Mouse (Mus musculus) adrenal gland, adult 2 months (tissue): Measurements from ENCODE around the gene Pparg. TPM values are rescaled to one million over a fixed set of nuclear protein-coding genes. Genes with fewer than 3 reads are reported as not detected.

Source experiments
- DNase-seq: peaks from one replicate; pipeline ENCODE4 v3.0.0; 2021
- polyA plus RNA-seq: library from polyadenylated mRNA; depleted of rRNA; stranded (reverse); fragments of >200 nt; gene quantifications from 2 replicates; pipeline ENCODE4 v1.2.3, GENCODE M21; 2012
- total RNA-seq, 2 experiments: library from RNA; stranded (reverse); gene quantifications; 2 replicates each; pipeline ENCODE4 v1.2.3; 2021

Pparg gene
- total and polyA plus RNA-seq, 3 experiments, result 16.3 to 86.1 (median 77.8) TPM

DNA sequence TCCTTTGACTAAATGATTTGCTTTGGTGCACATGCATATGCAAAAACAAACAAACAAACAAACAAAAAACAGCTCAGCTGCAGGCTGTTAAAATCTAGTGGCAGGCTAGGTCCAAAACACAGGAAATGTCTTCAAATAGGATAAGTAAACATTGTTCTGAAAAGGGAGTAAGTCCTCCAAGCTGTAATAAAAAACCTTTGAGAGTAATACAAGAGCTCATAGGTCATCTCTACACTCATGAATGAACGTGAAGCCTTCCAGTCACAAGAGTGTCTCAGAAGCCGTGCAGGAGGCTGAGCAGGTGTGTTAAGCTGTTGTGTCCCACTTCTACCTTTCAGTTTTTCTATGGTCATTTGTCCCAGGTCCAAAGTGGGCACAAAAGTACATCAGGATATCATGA, 102.6 kb downstream of the Pparg start:
- no peak for DNase-seq

DNA sequence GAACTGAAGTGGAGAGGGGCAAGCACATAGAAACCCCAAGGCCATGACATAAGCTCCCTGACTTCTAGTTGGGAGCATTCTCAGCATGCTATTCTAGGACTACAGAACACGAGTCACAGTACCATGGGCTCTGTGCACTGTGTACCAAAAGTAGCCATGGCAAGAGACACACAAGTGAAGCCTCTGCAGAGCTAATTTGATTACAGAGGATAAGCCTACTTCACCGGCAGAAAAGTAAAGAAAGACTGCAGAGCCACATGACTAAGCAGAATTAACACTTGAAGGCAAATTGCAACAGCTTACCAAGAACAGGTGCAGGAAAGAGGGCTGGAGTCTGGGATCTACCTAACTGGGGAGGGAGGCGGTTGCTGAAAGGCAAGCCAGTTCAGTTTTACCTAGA, 103.9 kb downstream of the Pparg start:
- DNase-seq, result no peak

DNA sequence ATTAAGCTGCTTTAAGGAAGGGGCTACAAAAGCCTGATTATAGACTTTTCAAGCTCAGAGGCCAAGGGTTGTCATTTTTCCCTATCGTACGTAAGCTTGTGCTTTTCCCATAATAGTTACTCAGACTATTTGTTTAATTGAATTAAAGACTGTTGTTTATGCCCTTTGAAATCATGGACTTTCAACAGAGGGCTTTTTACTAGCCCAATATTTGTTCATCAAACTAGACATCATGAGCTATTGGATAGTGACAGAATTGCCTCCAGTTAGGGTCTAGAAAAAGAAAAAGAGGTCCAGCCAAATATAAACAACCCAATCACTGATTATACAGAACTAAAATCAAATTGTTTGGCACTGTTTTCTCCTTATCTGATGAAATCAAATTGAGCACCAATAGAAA, 104.7 kb downstream of the Pparg start:
- DNase-seq, result no peak

DNA sequence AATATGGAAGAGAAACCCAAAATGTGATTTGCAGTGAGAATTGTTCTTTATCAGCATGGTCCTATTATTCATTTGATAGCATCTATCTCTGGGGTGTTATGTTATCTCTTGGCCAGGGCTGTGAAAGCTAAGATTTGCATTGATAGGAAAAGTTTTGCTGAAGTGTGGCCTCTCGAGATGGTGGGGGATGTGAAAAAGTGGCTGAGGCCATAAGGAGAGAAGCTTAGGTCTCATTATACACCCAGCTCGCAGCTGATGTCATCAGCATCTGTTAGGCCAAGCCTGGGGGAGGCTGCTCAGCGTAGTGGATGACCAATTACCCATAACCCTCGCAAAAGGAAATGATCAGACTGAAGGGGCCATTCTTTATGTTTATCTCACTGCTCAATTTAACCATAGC, 105.1 kb downstream of the Pparg start:
- DNase-seq, result no peak

DNA sequence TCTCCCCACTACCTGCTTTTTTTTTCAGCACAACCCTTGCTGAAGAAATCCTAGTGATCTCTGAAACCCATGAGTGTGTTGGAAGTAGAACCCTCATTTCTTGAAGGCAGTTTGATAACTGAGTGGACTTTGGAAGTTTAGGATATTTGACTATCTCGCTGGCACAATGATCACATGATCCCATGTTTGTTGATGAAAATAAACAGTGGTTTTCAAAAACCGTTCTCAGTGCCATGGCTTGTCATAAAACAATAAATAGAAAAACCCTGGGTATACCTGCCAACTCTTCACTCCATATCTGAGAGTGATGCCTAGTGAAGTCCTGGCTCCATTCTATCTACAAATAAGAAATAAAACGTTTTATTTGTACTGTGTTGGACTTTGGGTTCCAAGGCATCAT, 105.8 kb downstream of the Pparg start:
- no peak for DNase-seq

DNA sequence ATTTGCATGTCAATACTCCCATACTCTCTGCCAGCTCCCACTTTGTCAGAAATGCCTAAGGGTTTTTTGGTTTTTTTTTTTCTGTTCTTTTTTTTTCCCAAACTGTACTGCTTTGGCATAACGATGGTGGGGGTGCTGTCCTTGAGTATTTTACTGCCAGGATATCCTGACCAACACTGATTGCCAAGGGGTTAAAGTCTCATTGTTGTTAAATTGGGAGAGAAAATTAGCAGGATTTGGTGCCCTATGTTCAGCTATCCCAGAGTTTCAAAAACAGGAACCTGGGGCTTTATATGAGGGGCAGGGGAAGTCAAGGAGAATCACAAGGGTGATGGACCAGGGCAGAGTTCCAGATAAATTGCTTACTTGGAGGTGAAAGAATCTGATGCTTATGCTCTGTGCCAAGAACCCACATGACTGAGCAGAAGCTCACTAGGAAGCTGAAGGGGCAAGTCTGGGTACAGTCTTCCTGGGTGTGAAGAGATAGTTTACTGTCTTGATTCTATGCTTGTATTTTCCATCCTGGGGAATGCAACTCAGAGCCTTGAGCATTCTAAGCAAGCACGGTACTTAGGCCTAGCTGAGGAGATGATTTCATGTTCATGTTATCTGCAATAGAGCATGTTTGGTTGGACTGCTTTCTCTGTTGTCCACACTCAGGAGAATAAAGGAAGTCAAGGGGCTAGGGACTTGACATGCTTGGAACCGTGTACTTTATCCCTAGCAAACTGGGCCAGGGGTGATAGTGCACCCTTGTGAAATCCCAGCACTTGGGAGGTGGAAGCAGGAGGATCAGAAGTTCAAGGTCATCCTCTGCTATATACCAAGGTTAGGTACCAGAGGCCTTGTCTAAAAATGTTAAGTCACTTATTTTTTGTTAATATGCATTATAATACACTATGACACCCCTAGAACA, 109.2 kb downstream of the Pparg start:
- DNase-seq, result no peak

DNA sequence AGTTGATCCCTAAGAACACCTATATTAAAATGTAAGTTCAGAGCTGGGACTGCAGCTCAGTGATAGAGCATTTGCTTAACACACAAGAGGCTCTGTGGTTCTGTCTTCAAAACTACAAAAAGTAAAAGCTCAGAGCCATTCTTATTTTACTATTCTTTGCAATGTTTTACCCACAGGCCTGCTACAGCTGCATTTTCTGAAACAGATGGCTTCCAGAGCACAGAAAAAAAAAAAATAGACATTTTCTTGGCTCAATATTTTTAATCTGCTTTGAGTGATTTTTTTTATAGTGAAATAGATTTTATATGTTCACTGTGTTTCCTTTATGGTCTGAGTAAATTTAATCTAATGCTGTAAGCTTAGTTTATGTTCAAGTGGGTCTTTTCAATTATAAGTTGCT, 111.2 kb downstream of the Pparg start:
- DNase-seq, result no peak

DNA sequence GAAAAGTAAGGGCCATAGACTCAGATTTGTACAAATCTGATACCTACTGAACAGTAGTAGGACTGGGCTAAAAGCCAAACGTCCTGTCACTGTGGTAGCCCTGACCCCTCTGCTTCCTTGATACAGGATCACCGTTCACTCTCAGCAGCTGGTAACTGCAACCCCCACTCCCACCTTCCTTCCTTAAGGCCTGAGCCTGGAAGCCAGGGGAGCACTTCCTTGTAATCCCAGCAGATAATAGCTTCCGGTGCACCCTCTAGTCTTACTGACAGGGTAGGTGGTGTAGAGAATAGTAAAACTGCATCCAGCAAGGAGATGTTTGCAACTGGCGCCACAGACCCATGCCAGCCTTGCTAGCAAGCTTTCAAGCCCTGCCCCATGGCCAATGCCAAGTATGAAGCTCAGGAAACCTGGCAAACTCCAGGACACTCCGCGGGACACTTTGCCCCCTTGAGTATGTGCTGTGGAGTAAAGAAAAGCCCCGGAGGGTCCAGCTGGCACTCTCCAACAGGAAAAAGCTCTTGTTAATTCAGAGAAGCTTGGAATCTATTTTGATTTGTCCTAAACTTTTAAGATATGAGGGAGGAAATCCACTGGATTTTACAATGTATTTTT, 116.4 kb downstream of the Pparg start:
- peak; percentile 54 for DNase-seq

DNA sequence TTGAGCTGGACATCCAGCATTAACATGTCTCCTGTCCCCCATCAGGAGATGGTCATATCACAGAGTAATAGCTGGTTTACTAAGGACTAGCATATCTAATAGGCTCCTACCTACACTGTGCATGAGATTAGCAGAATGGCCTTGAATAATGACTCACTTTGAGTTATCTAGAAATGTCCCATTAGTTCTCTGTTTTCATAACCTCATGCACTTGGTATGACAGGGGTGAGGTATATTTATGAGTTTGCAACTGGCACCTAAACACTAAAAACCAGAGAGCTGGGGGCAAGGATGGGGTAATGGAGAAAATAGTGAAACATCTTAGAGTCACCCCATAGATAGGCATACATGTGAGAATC, 119.2 kb downstream of the Pparg start:
- DNase-seq, result no peak

DNA sequence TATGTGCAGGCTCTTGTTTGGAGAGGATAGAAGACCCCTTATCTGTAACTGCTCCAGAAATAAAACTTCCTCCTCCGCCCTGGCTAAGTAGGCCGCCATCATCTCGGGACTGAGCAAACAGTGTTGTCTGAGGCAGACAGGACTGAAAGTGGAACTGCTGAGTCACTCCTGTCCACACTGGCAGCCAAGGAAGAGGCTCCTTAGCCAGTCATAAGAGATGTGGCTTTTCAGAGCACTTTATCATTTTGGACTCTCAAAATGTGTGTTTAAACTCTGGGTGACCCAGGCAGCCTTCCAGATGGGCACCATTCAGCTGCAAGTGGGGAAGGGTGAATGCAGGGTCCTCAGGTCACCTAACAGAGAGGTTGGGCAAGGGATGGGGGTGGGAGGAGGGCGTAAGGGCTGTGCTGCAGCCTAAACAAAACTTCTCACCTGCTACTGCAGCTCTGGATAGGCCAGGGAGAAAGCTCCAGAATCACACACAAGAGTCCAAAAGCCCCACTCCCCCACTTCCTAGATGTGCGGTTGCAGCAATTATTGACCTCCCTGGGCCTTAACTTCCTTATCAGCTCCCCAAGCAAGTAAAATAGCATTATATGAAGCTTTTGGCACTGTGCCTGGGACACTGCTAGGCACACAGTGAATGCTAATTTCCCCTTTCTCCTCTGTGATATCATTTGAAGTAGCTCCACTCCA, 119.7 kb downstream of the Pparg start:
- peak; percentile 82 for DNase-seq

DNA sequence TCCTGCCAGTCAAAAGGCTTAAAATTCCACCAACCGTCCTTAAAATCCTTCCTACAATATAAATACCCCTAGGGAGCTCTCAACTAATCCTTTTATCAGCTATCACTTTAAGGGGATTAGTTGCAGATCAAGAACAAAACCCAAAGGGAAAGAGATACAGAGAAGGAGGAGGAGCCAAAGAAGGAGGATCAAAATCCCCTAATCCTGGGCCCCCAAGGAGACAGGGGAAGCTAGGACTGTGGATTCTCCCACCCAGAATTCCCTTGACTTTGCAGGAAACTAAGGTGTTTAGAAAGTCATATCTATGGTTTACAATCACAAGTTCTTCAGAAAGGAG, 120.2 kb downstream of the Pparg start:
- no peak for DNase-seq

DNA sequence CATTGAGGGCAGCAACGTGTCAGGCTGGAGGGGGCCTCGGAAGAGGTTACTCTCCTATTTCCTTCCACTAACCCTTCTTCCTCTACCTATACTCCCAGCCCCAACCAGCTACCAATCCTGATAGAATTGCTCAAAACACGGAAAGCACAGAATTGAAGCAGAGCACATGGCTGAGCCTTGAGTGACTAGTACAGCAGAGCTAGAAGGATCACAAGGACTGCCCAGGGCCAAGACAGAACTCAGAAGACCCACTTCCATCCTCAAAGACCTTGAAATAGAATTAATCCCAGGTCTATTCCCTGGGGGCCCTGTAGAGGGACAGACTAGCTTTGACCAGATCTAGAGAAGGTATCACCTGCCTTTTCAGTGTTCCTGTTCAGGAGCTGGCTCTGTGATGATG, 120.9 kb downstream of the Pparg start:
- DNase-seq, result no peak

DNA sequence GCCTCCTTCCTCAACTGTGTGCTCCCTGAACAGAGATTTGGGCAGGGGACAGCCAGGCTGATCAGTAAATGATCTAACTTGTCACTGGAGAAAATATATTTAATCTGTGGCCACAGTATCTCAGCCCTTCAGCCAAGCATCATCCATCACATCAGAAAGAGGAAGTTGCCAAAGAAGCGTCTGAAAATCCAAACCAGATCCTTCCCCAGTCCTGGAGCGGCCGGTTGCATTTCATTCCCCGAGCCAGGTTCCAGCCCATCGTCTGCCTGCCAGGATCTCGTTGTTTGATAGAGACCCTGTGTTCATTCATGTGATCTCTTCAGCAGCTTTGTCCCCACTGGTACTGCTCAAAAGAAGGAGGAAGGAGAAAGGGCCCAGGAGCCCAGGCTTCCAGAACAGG, 124.9 kb downstream of the Pparg start:
- DNase-seq, result peak; percentile 25

DNA sequence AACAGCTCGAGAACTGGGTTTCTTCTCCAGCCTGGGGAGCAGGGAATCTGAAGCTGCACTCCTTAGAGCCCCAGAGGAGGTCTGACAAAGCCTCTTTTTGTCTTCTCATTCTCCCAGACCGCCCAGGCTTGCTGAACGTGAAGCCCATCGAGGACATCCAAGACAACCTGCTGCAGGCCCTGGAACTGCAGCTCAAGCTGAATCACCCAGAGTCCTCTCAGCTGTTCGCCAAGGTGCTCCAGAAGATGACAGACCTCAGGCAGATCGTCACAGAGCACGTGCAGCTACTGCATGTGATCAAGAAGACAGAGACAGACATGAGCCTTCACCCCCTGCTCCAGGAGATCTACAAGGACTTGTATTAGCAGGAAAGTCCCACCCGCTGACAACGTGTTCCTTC, 129.1 kb downstream of the Pparg start:
- DNase-seq, result no peak

DNA sequence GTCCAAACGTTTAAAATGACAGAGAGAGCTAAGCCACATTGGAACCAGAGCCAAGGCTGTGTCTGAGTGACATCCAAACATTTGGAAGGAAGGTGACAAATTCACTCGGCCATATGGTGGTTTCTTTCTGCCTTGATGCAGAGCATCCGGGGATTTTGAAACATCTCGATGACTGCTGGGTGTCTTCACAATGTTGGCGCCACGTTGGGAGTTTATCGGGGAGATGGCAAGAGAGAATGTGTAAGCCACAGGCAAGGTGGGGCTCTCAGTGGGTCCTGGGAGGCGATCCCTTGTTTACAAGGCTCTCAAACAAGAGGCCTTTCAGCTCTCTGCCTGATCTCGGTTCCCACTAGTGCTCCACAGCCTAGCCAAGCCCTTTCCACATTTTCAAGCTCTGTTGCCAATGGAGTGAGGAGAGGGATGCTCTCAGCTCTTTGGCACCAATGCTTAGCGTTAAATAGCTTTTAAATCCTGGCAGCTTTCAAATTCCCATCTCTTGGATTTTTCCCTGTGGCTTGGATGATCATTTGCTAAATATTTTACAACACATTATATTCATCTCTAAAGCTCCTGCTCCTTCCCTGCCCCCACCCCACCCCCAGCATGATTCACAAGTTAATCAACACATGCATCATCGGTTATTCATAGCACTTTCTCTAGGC, 132.3 kb downstream of the Pparg start:
- no peak for DNase-seq

DNA sequence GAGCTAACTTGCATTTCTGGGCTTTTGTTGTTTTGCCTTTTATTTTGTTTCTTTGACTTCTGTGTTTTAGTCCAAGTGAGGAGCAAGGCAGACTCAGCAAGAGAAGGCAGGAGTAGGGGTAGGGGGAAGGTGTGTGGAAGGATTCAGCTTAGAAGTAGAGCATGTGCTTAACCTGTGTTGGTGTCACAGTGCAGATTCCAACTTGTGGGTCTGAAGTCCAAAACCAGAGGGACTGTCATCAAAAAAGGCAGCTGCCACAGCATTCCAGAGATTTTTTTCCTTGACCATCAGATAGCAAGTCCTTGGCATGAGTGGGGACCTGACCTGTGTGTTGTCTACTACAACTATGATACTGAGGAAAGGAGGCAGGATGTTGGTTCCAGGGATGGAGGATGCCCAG, 133.1 kb downstream of the Pparg start:
- DNase-seq, result no peak

DNA sequence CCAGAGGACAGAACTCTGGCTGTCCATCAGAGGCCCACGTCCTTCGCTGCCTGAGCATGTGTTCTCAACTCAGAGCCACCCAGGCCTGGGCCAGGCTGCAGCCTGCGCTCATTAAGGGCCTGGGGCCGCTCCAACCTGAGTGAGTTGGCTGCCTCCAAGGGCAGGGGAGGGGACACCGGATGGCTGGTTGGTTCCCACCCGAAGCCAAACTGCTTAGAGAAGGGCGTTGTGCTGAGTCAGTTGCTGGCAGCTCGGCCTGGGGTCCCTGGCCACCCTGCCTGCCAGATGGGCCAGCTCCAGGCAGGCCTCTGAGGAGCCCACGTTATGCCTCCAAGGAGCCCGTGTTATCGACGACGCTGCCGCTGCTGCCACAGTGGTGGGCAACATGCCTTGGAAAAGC, 138.8 kb downstream of the Pparg start:
- DNase-seq, result peak; percentile 55

DNA sequence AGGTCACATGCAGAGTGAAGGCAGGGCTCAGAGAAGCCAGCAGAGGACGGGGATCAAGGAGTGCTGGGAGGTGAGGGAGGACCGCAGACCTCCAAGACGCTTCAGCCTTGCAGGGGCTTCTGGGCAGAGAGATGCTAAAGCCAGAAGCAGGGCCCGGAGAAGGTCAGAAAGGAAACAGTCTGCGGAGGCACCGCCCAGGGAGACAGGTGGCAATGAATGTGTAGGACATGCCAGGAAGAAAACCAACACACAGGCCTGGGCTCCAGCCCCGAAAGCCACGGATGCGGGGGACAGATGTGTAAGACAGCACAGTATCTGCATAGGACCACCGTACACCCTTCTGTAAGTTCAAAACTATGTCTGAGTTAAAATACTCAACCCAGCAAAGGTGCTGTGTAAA, 139.5 kb downstream of the Pparg start:
- no peak for DNase-seq

DNA sequence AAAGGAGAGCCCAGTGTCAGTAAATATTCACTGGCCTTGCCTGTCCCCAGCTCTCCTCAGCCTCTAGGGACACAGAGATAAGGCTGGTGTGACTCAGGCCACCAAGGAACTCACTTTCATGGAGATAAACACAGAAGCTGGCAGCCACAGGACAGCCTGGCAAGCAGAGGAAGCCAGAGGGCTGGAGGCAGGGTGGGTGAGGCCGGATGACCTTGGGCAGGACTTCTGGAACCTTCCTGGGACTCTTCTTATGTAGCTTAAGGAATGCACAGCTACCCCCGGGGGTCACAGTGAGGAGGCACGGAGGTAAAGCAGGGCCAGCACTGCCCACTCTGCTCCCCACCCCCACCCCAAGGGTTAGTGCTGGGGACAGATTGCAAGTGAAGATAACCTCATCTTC, 140.4 kb downstream of the Pparg start:
- peak; percentile 81 for DNase-seq

DNA sequence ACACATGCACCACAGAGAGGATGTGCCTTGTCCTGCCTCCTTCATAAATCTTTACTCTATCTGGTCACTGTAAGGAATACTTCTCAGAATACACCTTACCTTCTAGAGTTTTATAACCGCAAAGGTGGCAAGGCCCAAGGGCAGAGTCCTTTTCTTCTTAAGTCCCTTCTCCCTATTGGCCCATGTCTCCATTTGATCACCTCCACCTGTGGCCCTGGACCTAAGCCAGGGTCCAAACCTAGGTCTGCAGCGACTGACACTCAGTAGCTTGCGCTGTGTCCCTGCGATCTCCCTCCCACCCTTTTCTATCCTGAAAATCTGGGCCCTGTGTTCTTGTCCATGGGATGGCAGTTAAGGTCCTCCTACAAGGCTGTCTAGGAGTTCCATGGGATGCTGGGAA, 142.3 kb downstream of the Pparg start:
- no peak for DNase-seq

DNA sequence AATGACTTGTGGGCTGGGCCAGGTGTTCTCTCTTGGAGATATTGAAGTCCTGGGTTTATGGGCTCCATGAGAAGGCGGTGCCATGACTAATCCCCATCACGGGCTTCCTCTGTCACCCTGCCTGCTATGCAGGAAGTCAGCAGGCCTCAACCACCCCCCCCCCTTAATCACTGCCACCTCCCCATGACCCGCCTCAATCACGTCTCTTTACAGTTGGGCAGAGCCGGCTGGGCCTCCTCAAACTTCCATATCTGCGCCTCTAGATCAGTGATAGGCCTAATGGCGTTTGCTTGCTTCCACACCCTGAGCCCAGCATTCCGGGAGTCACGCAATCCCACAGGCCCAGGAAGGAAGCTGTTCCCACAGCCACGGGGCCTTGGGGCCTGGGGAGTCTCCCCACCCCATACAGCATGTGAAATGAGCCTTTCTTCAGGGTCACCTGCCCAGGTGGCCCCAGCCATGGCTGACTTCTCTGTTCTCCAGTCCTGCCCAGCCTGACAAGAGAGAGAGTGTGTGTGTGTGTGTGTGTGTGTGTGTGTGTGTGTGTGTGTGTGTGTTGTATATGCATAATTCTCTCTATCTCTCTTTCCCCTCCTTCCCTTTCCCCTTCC, 142.9 kb downstream of the Pparg start:
- no peak for DNase-seq

DNA sequence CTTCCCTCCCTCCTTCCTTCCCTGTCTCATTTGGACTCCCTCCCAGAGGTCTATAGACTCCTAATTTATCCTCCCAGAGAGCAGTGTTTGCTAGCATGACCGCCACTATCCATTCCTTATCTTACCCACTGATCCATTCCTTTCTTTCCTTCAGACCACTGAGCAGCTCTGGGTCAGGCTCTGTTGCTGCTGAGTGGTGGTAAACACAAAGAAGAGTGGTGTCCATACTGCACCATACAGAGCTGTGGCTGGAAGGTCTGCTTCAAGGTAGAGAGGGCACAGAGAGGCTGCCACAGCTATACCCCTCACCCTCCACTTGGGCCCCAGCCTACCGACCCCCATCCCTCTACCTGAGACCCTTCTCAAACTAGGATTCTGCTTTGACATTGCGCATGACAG, 143.4 kb downstream of the Pparg start:
- no peak for DNase-seq
